Mouse (Mus musculus) megakaryocyte, embryonic 14.5 days (primary cell): Measurements from ENCODE around the gene Gm13278.
"Not testable (repeated sequence)": the region's sequence is repeated elsewhere in the genome, so short reads cannot be mapped to it uniquely, and the experiment has no call there.

Source experiments
- FLI1 ChIP-seq: IDR thresholded peaks from 2 replicates; pipeline ENCODE4 v1.6.1; 2012; ENCODE audit warnings: low read length, inconsistent platforms, mixed read lengths
- GATA1 ChIP-seq: IDR thresholded peaks from 3 replicates; pipeline ENCODE4 v1.6.1; 2012; ENCODE audit warnings: mixed read lengths, low read length, inconsistent platforms, borderline replicate concordance

- not testable (repeated sequence) for TF ChIP-seq GATA1, FLI1
Measured at GRCm38 (mm10) chr4:88805761-88806160, 14.4 kb downstream of the Gm13278 start.
